Mouse (Mus musculus) mature B cell (primary cell): ENCODE data around the gene Tmem209.

ENCODE experiments used
- in situ Hi-C: fragments of 300-500 bp; cut with MboI; formaldehyde crosslinking; loops from 2 replicates; pipeline ENCODE4 v1.14.3; 2019

The Tmem209 gene

DNA sequence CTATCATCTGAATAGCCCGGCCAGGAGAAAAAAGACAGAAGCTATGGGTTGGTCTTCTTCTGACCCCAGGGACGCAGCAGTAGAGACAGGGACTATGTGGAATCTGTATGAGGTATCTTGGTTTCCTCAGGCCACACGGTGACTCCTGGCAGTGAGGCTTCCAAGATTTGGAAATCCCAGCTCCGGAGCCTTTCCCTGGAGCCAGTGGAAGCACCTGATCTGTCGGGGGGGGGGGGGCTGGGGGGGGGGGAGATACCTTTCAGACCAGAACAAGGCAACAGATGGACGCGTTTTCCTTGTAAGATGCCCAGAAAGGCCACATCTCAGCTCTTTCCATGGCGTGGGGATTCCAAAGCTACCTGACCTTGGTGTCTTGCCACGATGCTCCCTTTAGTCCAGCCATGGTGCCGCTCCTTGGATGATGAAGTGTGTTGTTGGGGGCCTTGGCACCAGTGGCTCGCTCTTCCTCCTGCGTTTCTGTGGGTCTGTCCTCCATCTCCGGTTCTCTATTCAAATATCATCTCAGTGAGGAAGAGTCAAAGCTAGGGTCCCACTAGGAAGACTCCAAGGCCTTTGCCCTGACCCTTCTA lies 47.7 kb downstream of the Tmem209 start:
- in situ Hi-C loops, result no loop called here

DNA sequence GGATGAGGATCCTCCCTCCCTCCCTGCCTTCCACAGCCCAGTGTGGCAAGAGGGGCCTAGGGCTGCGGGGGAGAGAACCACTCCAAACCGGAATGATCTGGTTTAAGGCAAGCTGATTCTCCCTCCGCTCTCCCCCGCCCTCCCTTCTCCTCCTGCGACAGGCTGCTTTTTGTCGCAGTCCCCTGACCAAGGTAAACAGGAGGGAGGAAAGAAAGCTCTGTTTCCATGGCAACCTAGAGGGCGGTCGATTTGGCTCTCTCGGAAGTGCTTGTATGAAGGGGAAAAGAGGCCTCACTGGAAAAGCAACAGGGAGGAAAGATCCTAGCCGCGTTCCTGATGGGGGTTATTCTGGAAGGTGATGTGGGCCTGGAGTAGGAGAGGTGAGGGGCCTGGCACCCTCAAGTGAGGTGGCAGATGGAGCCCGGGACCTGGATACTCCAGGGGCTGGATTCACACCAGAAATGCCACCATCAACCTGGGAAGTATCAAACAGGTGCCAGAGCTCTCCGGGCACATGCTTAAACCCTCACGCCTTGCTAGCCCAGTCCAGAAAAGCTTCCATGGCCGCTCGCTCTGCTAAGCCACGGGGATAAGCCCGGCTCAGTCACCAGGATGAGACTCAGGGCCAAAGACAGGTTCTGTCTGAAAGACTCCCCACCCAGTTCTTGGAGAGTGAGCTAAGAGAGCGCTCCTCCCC lies 48.7 kb downstream of the Tmem209 start:
- in situ Hi-C loops, result no loop called here

DNA sequence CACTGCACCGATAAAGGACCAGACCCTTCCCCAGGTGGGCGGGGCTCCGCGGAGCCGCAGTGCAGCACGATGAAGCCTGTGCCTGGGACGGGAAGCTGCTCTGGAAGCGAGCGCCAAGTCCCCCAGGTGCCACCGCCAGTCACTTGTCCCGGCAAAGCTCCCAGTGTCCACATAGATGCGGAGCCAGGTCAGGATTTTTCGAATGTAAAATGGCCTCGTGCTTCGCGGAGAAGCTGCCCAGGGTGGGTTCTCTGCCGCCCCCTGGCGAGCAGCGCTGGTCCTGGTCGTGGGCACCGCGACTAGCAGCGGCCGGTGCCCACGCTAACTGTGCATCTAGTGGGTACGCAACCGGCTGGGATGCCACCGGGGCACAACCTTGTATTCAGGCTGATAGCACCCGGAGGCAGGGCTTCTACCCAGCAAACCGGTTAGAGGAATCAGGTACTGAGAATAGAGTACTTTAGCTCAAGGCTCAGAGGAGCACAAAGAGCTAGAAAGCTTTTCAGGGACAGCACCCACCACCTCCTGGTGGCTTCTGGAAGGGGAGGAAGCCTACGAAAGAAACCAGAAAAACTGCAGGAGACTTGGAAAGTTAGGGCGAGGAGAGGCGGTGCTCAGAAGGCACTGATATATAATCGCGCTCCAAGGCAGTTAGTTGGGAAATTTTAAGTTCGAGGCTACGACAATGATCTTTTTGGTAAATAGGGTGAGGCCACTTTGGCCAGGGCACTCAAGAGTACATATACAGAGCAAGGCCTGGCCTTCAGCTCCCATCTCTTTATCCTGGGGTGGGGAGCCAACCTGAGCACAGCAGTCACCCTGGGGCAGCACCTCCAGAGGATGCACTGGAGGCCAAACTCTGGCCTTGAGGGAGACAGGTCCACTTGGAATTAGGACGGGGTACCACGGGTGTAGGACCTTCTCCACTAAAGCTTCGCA lies 49.5 kb downstream of the Tmem209 start:
- in situ Hi-C loops, result no loop called here

DNA sequence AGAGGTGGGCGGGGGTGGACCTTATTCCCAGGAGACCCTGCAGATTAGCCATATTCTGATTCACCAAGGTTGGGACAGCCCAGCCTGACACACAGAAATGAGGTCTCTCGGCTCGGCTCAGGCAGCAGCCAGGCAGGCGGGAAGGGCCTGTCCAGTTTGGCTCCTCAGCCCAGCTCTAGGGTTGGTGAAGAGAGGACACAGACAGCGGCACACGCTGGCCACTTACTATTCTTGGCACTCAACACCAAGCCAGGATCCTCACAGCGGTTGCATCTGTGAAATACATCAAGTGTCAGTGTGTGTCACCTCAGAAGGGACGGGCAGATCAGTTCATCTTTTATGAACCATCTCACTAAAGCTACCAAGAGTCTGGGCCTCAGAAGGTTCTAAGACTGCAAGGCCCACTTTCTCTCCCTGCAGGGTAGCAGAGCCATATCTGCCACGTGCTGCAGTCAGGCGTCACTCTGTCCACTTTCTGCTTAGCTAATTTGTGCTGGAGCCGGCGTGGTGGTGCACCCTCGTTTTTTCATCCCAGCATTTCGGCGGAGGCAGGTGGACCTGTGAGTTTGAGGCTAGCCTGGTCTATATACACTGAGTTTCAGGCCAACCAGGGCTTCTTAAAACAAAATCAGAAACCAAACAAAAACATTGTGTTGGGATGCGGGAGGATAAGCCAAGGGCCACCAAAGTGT lies 50.4 kb downstream of the Tmem209 start:
- in situ Hi-C loops, result no loop called here

DNA sequence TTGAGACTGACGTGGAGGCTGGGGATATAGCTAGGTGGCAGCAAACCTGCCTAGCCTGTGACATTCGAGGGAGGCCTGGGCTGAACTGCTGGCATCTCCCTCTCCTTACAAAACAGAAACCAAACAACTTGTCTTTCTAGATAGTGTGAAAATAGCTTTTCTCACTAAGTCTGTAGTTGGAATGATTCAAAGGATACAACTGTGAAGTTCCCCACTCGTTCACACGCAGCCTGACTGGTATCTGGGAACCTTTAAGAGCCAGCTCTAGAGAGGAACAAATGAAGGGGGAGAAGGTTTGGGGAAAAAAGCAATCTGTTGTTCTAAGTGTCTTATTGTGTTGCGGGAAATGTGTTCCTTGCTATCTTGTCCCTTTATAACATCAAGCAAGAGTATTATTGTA lies 51.0 kb downstream of the Tmem209 start:
- in situ Hi-C loops, result no loop called here

DNA sequence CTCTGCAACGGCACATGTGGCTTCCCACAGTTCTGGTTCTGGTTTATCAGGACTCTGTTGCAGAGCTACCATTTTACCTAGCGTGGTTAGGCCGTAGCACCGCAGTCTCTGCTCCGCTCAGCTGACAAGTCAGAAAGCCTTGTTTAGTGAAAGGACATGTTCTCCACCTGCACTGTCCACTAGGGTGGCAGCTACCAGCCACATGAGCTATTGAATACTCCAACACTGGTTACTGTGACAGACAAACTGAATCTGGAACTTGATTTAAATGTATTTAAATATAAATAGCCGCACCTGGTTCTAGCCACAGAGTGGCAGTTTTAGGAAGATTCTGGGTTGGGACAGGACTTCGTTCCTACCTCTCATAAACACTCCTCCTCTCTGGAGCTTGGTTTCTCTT lies 52.6 kb downstream of the Tmem209 start:
- in situ Hi-C loops, result no loop called here

DNA sequence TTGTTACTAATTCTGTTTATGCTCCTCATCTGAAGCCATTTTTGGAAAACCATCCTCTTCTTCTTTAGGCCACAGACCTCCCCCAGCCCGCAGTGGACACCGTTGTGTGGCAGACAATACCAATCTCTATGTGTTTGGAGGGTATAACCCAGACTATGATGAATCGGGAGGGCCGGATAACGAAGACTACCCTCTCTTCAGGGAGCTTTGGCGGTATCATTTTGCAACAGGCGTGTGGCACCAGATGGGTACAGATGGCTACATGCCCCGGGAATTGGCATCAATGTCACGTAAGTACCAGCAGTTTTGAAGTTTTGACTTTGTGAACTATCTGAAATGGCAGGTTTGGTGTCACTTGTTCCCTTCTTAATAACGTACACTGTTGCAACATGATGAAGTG lies 70.0 kb downstream of the Tmem209 start:
- in situ Hi-C loops, result no loop called here

DNA sequence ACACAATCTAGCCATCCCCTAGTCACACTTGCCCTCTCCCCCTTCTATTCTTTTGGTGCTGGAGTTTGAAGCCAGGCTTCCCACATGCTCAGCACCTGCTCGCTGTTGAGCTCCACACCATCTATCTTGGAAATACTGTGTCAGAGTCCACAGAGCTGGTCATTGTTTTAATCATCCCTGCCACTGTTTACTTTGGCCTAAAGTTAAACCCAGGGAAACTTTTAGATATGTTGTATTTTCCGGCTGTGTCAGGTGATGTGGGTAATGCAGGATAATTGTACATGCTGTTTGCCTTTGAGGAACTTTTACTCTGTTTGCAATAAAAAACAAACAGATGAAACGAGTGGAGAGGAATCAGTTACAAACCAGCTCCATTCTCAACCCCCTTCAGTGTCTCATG lies 72.5 kb downstream of the Tmem209 start:
- in situ Hi-C loops, result no loop called here

DNA sequence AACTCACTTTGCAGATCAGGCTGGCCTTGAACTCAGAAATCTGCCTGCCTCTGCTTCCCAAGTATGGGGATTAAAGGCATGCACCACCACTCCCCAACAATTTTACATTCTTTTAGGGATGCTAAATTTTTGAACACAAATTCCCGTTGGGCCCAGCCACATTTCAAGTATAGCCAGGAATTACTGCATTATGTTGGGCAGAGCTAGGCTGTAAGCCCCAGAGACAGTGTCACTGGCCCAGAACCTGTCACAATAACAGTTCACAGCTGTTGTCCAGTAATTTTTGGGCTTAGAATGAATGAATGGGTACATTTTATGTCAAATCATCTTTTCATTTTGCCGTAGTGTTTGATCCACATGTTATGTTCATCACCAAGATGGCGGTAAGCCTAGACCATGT lies 73.1 kb downstream of the Tmem209 start:
- in situ Hi-C loops, result no loop called here

DNA sequence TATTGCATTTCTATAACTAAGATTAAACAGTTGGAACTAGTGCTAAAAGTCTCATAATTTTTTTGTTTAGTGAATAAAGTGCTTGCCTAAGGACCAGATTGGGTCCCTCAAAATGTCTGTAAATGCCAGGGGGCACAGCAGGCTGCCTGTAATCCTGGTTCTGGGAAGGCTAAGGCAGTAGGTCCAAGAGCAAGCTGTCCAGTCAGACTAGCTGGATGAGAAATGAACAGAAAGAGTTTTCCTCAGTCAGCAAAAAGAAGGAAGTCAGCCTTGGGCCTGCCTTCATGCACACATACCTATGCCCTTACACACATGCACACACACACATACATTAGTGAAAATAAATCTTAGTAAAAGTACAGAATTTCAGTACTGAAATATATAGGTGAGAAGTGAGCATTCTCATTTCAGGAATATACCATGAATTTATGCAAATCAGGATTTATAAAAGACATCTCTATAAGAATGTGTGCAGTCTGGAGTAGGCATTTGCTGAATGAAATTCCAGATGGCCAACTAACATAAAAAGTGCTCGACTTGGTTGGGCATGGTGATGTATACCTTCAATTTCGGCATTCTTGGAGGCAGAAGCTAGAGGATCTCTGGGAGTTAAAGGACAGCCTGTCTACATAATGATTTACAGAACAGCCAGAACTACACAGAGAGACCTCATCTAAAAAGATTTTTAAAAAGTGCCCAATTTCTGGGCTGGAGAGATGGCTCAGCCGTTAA lies 77.0 kb downstream of the Tmem209 start:
- in situ Hi-C loops, result no loop called here
